Mouse (Mus musculus) cerebellum, postnatal 4 days (tissue): ENCODE measurements around the gene Uqcc2.

Experiments
- DNase-seq, 2 experiments: peaks; one replicate each; pipeline ENCODE4 v3.0.0; 2022; ENCODE audit warnings: low spot score in 2 of 2, mixed read lengths in 1 of 2

Gene Uqcc2

DNA sequence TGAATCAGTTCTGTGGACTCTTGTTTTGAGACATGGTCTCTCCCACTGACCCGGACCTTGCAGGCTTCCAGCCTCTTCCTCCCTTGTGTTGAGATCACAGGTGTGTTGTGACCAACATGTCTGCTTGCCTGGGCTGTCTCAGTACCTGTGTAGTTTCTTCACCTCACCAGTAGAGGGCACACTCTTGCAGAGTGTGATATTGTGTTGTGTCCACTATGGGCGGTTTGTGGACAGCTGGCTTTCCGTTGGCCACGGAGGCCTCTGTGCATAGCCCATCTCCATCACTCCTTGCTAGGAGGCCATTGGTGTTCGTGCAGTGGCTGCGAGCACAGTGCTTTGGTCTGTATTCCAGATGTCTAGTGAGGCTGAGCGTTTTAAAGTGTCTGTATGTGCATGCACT is 56.6 kb downstream of the Uqcc2 start:
- no peak for DNase-seq

DNA sequence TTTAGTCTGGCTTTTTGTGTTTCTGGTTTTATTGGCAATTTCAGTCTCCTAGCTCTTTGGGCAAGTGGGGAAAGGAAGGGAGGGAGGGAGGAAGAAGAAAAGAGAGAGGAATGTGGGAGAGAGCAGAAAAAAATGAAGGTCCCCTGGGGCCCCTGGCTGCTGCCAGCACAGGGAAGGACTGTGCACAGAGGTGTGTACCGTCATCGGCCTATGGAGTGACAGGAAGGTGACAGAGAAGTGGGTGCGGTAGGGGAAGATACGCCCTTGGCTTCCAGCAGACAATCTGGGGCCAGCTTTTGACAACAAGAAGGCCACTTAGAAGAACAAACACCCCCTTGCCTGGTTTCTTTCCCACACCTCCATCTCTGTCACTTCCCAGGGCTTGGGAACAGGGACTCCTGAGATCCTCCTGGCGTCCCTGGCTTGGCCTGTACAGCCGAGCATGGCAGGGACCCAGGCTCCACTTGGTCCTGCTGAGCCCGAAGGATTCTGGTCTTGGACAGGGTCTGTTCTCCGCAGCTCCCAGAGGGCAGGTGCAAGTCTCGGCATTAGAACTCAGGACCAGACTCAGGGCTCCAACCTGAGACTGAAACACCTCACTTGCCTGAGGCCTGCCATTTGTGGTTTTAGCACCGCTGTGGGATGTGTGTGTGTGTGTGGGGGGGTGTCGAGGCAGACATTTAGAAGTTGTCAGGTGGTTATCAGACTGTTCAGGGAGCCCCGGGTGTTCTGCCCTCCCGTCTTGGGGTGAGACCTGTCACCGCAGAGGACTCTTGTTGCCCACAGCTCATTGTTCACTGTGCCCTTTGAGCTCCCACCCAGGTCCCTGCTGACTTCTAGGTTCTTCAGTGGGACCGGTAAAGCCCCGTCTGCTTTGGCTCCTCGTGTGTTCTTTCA is 58.6 kb downstream of the Uqcc2 start:
- no peak for DNase-seq

DNA sequence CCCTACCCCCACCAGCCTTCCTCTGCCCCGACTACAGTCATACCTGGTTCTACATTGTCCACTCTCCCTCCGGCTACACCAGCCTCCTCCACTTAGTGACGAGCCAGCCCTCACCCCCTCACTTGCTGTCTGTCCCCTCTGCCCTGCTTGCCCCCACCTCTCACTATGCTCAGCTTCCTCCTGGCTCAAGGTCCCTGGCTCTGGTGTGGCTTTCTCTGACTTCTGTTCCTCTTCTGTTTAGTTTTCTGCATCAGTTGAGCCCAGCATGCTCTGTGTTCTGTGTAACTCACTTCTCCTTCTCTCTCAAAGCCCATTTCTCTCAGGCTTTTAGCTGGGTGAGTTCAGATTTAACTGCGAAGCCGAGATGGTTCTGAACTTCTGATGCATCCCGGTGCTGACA is 59.5 kb downstream of the Uqcc2 start:
- DNase-seq, result no peak

DNA sequence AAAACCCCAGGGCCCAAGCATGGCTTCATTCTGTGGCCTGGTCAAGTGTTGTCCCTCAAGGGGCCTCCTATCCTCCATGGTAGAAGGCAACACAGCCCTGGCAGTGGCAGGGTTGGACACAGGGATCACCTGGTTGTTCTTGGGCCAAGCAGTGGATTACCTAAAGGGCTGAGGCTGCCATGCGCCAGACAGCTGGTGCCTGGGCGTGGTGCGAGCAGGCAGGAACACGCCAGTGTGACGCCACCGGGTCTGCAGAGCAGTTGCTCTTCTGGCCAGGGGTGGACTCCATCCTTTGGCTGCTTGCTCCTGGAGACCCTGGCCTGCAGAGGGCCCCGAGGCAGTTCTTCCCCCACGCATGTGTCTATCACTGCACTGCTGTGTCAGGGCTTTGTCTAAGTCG is 59.9 kb downstream of the Uqcc2 start:
- DNase-seq, result no peak

DNA sequence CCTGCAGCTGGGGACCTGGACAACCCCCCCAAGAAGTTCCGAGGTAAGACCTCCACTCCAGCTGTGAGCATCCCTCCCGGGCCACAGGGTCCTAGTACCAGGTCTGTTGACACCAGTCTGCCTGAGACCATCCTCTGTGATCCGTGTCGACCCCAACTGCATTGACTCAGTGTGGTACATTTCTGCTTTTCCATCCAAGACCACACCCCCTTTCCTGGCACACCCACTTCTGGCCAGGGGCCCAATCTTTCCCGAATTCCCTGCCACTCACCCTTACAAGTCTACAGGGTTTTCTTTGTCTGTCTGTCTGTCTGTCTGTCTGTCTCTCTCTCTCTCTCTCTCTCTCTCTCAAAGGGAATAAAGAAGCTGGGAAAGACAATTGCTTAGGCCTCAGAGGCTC is 60.6 kb downstream of the Uqcc2 start:
- no peak for DNase-seq
